Mouse (Mus musculus) neural tube, embryonic 11.5 days (tissue): ENCODE results near the gene Abcg1. TPM values are rescaled to one million over a fixed set of nuclear protein-coding genes. Genes with fewer than 3 reads are reported as not detected.

Source experiments
- ATAC-seq: fragments of 200-750 bp; cut with Nextera tagmentation; 2 replicates; pipeline ENCODE4 v1.8.0; 2017; ENCODE audit warnings: moderate number of reproducible peaks, mild to moderate bottlenecking, moderate TSS enrichment, moderate library complexity; ENCODE audit not compliant: insufficient read depth, low FRiP score, low TSS enrichment
- DNase-seq: peaks from one replicate; pipeline ENCODE4 v3.0.0-alpha.2; 2015; ENCODE audit warnings: low spot score
- H3K27ac ChIP-seq: fragments of 300-500 bp; sonication (generic); 2 replicates; pipeline ENCODE4 v1.5.1; 2014; ENCODE audit warnings: low read depth, mild to moderate bottlenecking, low read length
- H3K27me3 ChIP-seq: fragments of 300-500 bp; sonication (generic); 2 replicates; pipeline ENCODE4 v1.6.1; 2014; ENCODE audit warnings: mild to moderate bottlenecking, low read length, mixed read lengths; ENCODE audit not compliant: control insufficient read depth, insufficient read depth
- H3K36me3 ChIP-seq: fragments of 300-500 bp; sonication (generic); 2 replicates; pipeline ENCODE4 v1.6.1; 2014; ENCODE audit warnings: mild to moderate bottlenecking, low read length, moderate library complexity, mixed read lengths; ENCODE audit not compliant: control insufficient read depth, insufficient read depth
- H3K4me1 ChIP-seq: fragments of 300-500 bp; sonication (generic); 2 replicates; pipeline ENCODE4 v1.6.1; 2014; ENCODE audit warnings: low read length, mixed read lengths; ENCODE audit not compliant: control insufficient read depth, insufficient read depth
- H3K4me2 ChIP-seq: fragments of 300-500 bp; sonication (generic); 2 replicates; pipeline ENCODE4 v1.6.1; 2014; ENCODE audit warnings: low read depth, mild to moderate bottlenecking, moderate library complexity
- H3K4me3 ChIP-seq: fragments of 300-500 bp; sonication (generic); 2 replicates; pipeline ENCODE4 v1.5.1; 2014; ENCODE audit warnings: low read depth, low read length
- H3K9ac ChIP-seq: fragments of 300-500 bp; sonication (generic); 2 replicates; pipeline ENCODE4 v1.6.1; 2014; ENCODE audit warnings: mild to moderate bottlenecking, low read length
- H3K9me3 ChIP-seq: fragments of 300-500 bp; sonication (generic); 2 replicates; pipeline ENCODE4 v1.6.1; 2016; ENCODE audit warnings: low read length; ENCODE audit not compliant: control insufficient read depth
- WGBS: fragments of 180-500 bp; shearing (Covaris S2); extraction: QIAGEN DNeasy Blood & Tissue Kit; methylation state at CpG from one replicate; pipeline ENCODE4 v1.1.7; 2014; 5-methylcytosine and 5-hydroxymethylcytosine counted together
- polyA plus RNA-seq: library from polyadenylated mRNA; unstranded; fragments of >200 nt; fragmentation: Nextera tagmentation; extraction: Ambion mirVana; gene quantifications from 2 replicates; pipeline ENCODE4 v1.2.1, GENCODE M21; 2014

The Abcg1 gene
- polyA plus RNA-seq, 1 experiment from 2014 or later = 9.7 TPM

GRCm38 (mm10) chr17:31160291-31160690 is 102.8 kb downstream of the Abcg1 start:
- Histone ChIP-seq H3K27me3 (no peaks in the 10 kb centered on the region), H3K9me3 (no peaks in the 10 kb centered on the region), H3K4me3 (no peak overlapping the region), H3K4me2 (no peak overlapping the region), H3K9ac (no peak overlapping the region), H3K4me1 (no peaks in the 10 kb centered on the region), H3K27ac (no peak overlapping the region), H3K36me3 (no peaks in the 10 kb centered on the region)
- DNase-seq = no peak
- no peak for ATAC-seq
- WGBS = 81% methylated on average over 4 of the region's 4 CpGs

DNA sequence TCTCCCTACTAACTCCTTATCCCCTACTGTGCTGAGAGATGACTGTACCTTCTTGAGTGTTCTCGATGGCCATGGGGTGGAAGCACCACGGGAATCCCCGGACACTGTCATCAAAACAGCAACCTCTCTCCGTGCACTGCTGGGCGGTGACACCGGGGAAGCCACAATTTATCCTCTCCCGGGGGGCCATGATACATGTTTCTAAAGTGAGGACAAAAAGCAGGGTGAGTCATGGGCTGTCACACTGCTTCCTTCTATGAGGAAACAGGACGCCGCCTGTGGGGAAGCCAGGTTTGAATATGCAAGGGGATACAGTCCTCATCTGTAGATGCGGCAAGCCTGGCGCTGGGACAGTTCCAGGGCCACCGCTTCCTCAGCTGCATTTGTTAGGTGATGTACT is 105.1 kb downstream of the Abcg1 start:
- Histone ChIP-seq H3K4me1 (no peaks in the 10 kb centered on the region), H3K36me3 (no peaks in the 10 kb centered on the region), H3K9me3 (no peaks in the 10 kb centered on the region), H3K9ac (no peak overlapping the region), H3K4me3 (no peak overlapping the region), H3K4me2 (no peak overlapping the region), H3K27me3 (no peaks in the 10 kb centered on the region), H3K27ac (no peak overlapping the region)
- WGBS = 91% methylated on average over 12 of the region's 12 CpGs
- DNase-seq (no peak), ATAC-seq (no peak)

DNA sequence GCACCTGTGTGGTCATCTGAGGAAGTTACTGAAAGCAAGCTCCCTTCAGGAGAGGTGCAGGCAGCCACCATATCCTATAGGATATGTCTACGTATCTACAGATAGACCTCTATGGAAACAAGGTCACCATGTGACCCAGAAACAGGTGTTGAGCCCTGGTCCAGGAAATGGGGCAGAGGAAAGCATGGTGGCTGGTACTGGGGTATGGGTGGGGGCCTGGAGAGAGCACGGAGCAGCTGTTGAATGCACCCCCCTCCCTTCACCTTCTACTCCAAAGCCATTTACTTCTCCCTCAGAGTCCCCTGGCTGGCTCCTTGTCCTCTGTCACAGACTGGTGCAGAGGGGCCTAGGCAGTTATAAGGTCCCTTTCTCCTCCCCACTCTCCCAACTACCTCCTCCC is 106.3 kb downstream of the Abcg1 start:
- 92% methylated on average over 2 of the region's 2 CpGs for WGBS
- Histone ChIP-seq H3K27me3 (no peaks in the 10 kb centered on the region), H3K4me2 (no peak overlapping the region), H3K9ac (no peak overlapping the region), H3K4me1 (no peaks in the 10 kb centered on the region), H3K9me3 (no peaks in the 10 kb centered on the region), H3K27ac (no peak overlapping the region), H3K4me3 (no peak overlapping the region), H3K36me3 (no peaks in the 10 kb centered on the region)
- ATAC-seq = no peak
- no peak for DNase-seq

GRCm38 (mm10) chr17:31165127-31165526 is 107.7 kb downstream of the Abcg1 start, which contains the start of gene Tff1:
Gene Tff1, minus strand, starts transcription at chr17:31165277.
- H3K27me3 ChIP-seq = no peaks in the 10 kb centered on the region
- no peaks in the 10 kb centered on the region for H3K9me3 ChIP-seq
- no peak within 1 kb of the TSS for H3K9ac ChIP-seq
- WGBS = 88% methylated on average over 6 of the region's 6 CpGs
- H3K36me3 ChIP-seq = no peaks in the 10 kb centered on the region
- H3K4me3 ChIP-seq = no peak within 1 kb of the TSS
- ATAC-seq (no peak), DNase-seq (no peak)
- H3K27ac ChIP-seq = no peak within 1 kb of the TSS
- H3K4me1 ChIP-seq = no peaks in the 10 kb centered on the region
- H3K4me2 ChIP-seq = no peak within 1 kb of the TSS

Other genes with a start within 250 kb of the Abcg1 start
- gene Glp1r, start 155.9 kb upstream of the Abcg1 start, polyA plus RNA-seq = 0.07 and 0.08 TPM in 2 replicates
- gene Umodl1, start 103.0 kb upstream of the Abcg1 start, polyA plus RNA-seq = not detected in 2 replicates
- 0.53 TPM in 1 of 2 replicates, not detected in the other for gene Tff3, start 72.0 kb downstream of the Abcg1 start, polyA plus RNA-seq
- not detected in 2 replicates for gene Tff2, start 86.6 kb downstream of the Abcg1 start, polyA plus RNA-seq
- gene Tff1, start 107.6 kb downstream of the Abcg1 start, polyA plus RNA-seq = not detected in 2 replicates
- gene Tmprss3, start 141.3 kb downstream of the Abcg1 start, polyA plus RNA-seq = not detected in 2 replicates
- 0.42 and 1.3 TPM in 2 replicates for gene Ubash3a, start 150.2 kb downstream of the Abcg1 start, polyA plus RNA-seq
- 0.95 and 1.7 TPM in 2 replicates for gene Rsph1, start 219.7 kb downstream of the Abcg1 start, polyA plus RNA-seq
- 11.2 and 13.9 TPM in 2 replicates for gene Slc37a1, start 229.1 kb downstream of the Abcg1 start, polyA plus RNA-seq